In the genomic region with DNA sequence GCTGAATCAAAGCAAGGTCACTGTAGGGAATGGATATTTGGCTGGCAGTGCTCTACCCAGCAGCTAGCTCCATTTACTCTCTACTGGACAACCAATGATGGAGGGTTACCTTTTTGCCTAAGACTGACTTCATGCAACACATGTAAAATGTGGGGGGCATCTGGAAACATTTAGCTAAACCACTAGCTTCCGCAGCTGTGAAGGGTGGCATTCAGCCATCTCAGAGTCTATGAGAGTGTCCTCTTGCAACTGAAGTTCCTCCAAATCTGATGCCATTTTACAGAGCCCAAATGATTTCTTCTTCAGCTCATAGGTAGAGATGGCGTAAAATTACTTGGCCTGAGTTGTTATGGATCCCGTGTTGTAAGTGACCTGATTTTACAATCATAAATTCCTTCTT, we compare ENCODE assay signal across 26 mouse cellular contexts.
A peak's percentile ranks its signal among the peaks of the same experiment; 100 is the strongest.
DNase-seq lines count a peak whose midpoint lies in the region; ATAC-seq and TF ChIP-seq lines count a peak whose summit lies in the region.
"Had no signal": no experiment of that assay in that cellular context is flagged by ENCODE, and none has a peak within 500 bp of the region (broad histone marks: within the 10 kb centered on the region; RNA-seq: fewer than 3 reads in every experiment).

No protein-coding gene starts in this region.

- no peak for DNase-seq in limb, embryonic 10.5 days (ENCODE audit: low spot score)
- peak; percentile 79 for DNase-seq in limb, embryonic 14.5 days (ENCODE audit: low spot score)
- DNase-seq in layer of hippocampus, postnatal 10 days (ENCODE audit: low spot score in 2 of 2) = no peak
- no peak for DNase-seq in liver, embryonic 11.5 days (ENCODE audit: low spot score)
- DNase-seq in heart, adult 9 months (ENCODE audit: low spot score in 2 of 2) = no peak
- DNase-seq: adrenal gland, postnatal 14 days; B cell, adult 2 months; cerebellum, adult 11 months; cerebellum, adult 2 months; cerebellum, adult 9-11 months; cerebellum, postnatal 25 days; embryo, embryonic 11 days; gastrocnemius, postnatal 25 days; heart, adult 18-20 months; heart, postnatal 14 days; heart, postnatal 4 days had no signal

- H3K4me3 ChIP-seq in limb, embryonic 12.5 days (replicated peaks) = no peak overlapping the region
- no peak overlapping the region for H3K4me3 ChIP-seq in limb, embryonic 10.5 days
- no peak overlapping the region for H3K4me3 ChIP-seq in embryonic facial prominence, embryonic 13.5 days
- no peak overlapping the region for H3K4me3 ChIP-seq in limb, embryonic 14.5 days (replicated peaks; ENCODE audit: low read length)
- H3K4me3 ChIP-seq in liver, embryonic 11.5 days (ENCODE audit: low read depth, low read length) = no peak overlapping the region
- H3K4me3 ChIP-seq: erythroblast, embryonic 14.5 days; forebrain, embryonic 12.5 days; forebrain, embryonic 15.5 days; heart, embryonic 10.5 days; heart, embryonic 13.5 days had no signal

- peaks cover 16% of the 10 kb centered on the region for H3K4me1 ChIP-seq in limb, embryonic 12.5 days (replicated peaks)
- H3K4me1 ChIP-seq in limb, embryonic 10.5 days = peaks cover 12% of the 10 kb centered on the region
- peaks cover 27% of the 10 kb centered on the region for H3K4me1 ChIP-seq in embryonic facial prominence, embryonic 13.5 days
- peaks cover 23% of the 10 kb centered on the region for H3K4me1 ChIP-seq in limb, embryonic 14.5 days (ENCODE audit: control insufficient read depth, insufficient read depth, low read length)
- no peaks in the 10 kb centered on the region for H3K4me1 ChIP-seq in liver, embryonic 11.5 days (replicated peaks; ENCODE audit: control insufficient read depth, insufficient read depth, low read length)
- H3K4me1 ChIP-seq: forebrain, embryonic 12.5 days; forebrain, embryonic 15.5 days had no signal

- H3K27ac ChIP-seq in limb, embryonic 12.5 days = 0 out of 2 replicates have a peak overlapping the region, but pooled peaks have one; percentile 13
- H3K27ac ChIP-seq in limb, embryonic 10.5 days = no peak overlapping the region
- peak overlapping the region; percentile 33; the same call in 1 of the 2 replicates for H3K27ac ChIP-seq in embryonic facial prominence, embryonic 13.5 days
- H3K27ac ChIP-seq in limb, embryonic 14.5 days (replicated peaks; ENCODE audit: low read depth, low read length) = no peak overlapping the region; the same call in 1 of the 2 replicates
- no peak overlapping the region for H3K27ac ChIP-seq in liver, embryonic 11.5 days (ENCODE audit: low read depth, low read length)
- H3K27ac ChIP-seq: forebrain, embryonic 12.5 days; forebrain, embryonic 15.5 days; heart, embryonic 10.5 days; heart, embryonic 13.5 days; hindbrain, embryonic 14.5 days; hindbrain, postnatal 0 days had no signal

- peak; percentile 12; the same call in 1 of the 2 replicates for ATAC-seq in limb, embryonic 12.5 days (ENCODE audit: insufficient number of reproducible peaks, insufficient read depth, low FRiP score, low TSS enrichment, low read depth)
- ATAC-seq in embryonic facial prominence, embryonic 13.5 days (ENCODE audit: insufficient number of reproducible peaks, insufficient read depth, low FRiP score, low TSS enrichment, low read depth) = no peak
- peak; percentile 77; the same call in 1 of the 2 replicates for ATAC-seq in limb, embryonic 14.5 days (ENCODE audit: low FRiP score, low read depth)
- ATAC-seq in liver, embryonic 11.5 days (replicated peaks; ENCODE audit: low FRiP score) = no peak
- ATAC-seq: forebrain, embryonic 15.5 days; hindbrain, postnatal 0 days; inflammation-experienced regulatory T-cells, adult 6 months had no signal

- H3K9ac ChIP-seq in limb, embryonic 12.5 days (replicated peaks) = no peak overlapping the region
- no peak overlapping the region for H3K9ac ChIP-seq in embryonic facial prominence, embryonic 13.5 days
- no peak overlapping the region for H3K9ac ChIP-seq in limb, embryonic 14.5 days (ENCODE audit: low read depth, low read length, severe bottlenecking)
- no peak overlapping the region for H3K9ac ChIP-seq in liver, embryonic 11.5 days (ENCODE audit: low read depth, low read length)
- H3K9ac ChIP-seq: forebrain, embryonic 12.5 days; forebrain, embryonic 15.5 days; heart, embryonic 13.5 days; hindbrain, embryonic 14.5 days had no signal

- no peak for TF ChIP-seq POLR2A in limb, embryonic 14.5 days (IDR thresholded peaks at IDR 0.05; ENCODE audit: borderline replicate concordance, extremely low read depth, insufficient read depth, insufficient read length)

- 61% methylated on average over 3 of the region's 3 CpGs for WGBS in limb, embryonic 12.5 days
- WGBS in limb, embryonic 10.5 days = 83% methylated on average over 3 of the region's 3 CpGs
- 44% methylated on average over 3 of the region's 3 CpGs for WGBS in embryonic facial prominence, embryonic 13.5 days
- 39% methylated on average over 3 of the region's 3 CpGs for WGBS in limb, embryonic 14.5 days
- 88% methylated on average over 3 of the region's 3 CpGs for WGBS in liver, embryonic 11.5 days

- H3K4me2 ChIP-seq in limb, embryonic 12.5 days = no peak overlapping the region
- H3K4me2 ChIP-seq in embryonic facial prominence, embryonic 13.5 days = no peak overlapping the region
- 0 out of 2 replicates have a peak overlapping the region, but pooled peaks have one; percentile 13 for H3K4me2 ChIP-seq in limb, embryonic 14.5 days (replicated peaks; ENCODE audit: low read depth, low read length, severe bottlenecking)
- H3K4me2 ChIP-seq in liver, embryonic 11.5 days = no peak overlapping the region
- H3K4me2 ChIP-seq: forebrain, embryonic 12.5 days; forebrain, embryonic 15.5 days; heart, embryonic 13.5 days; hindbrain, embryonic 14.5 days had no signal

- no peaks in the 10 kb centered on the region for H3K36me3 ChIP-seq in limb, embryonic 12.5 days
- H3K36me3 ChIP-seq in limb, embryonic 10.5 days = no peaks in the 10 kb centered on the region
- peaks cover 6% of the 10 kb centered on the region; the same call in 1 of the 2 replicates for H3K36me3 ChIP-seq in embryonic facial prominence, embryonic 13.5 days
- H3K36me3 ChIP-seq in limb, embryonic 14.5 days (ENCODE audit: control insufficient read depth, insufficient read depth, low read length) = 0 out of 2 replicates have a peak, but pooled peaks cover 3% of the 10 kb centered on the region
- H3K36me3 ChIP-seq in liver, embryonic 11.5 days (ENCODE audit: control insufficient read depth, insufficient read depth, low read length) = no peaks in the 10 kb centered on the region
- H3K36me3 ChIP-seq: forebrain, embryonic 12.5 days; forebrain, embryonic 15.5 days; heart, embryonic 10.5 days; heart, embryonic 13.5 days had no signal

- H3K9me3 ChIP-seq in limb, embryonic 12.5 days = no peaks in the 10 kb centered on the region
- H3K9me3 ChIP-seq in limb, embryonic 10.5 days (replicated peaks) = no peaks in the 10 kb centered on the region
- no peaks in the 10 kb centered on the region for H3K9me3 ChIP-seq in embryonic facial prominence, embryonic 13.5 days
- no peaks in the 10 kb centered on the region for H3K9me3 ChIP-seq in limb, embryonic 14.5 days (ENCODE audit: control insufficient read depth, low read length)
- no peaks in the 10 kb centered on the region for H3K9me3 ChIP-seq in liver, embryonic 11.5 days (ENCODE audit: control insufficient read depth, low read length)
- H3K9me3 ChIP-seq: forebrain, embryonic 12.5 days; forebrain, embryonic 15.5 days; heart, embryonic 10.5 days; heart, embryonic 13.5 days had no signal

- no peaks in the 10 kb centered on the region for H3K27me3 ChIP-seq in limb, embryonic 12.5 days
- H3K27me3 ChIP-seq in limb, embryonic 10.5 days (ENCODE audit: low read depth, poor library complexity, severe bottlenecking) = no peaks in the 10 kb centered on the region
- H3K27me3 ChIP-seq in embryonic facial prominence, embryonic 13.5 days = no peaks in the 10 kb centered on the region
- H3K27me3 ChIP-seq in limb, embryonic 14.5 days (ENCODE audit: control insufficient read depth, insufficient read depth, low read length) = no peaks in the 10 kb centered on the region
- no peaks in the 10 kb centered on the region for H3K27me3 ChIP-seq in liver, embryonic 11.5 days (replicated peaks; ENCODE audit: control insufficient read depth, insufficient read depth, low read length)
- H3K27me3 ChIP-seq: forebrain, embryonic 12.5 days; forebrain, embryonic 15.5 days; heart, embryonic 13.5 days had no signal

Comparison
In these comparisons a context has a peak if more than half of its experiments do, and no peak if none do; other contexts are left out.
1. H3K27ac ChIP-seq: peak in limb, embryonic 12.5 days (single experiment) and embryonic facial prominence, embryonic 13.5 days (single experiment); none in limb, embryonic 10.5 days (single experiment), limb, embryonic 14.5 days (single experiment) and liver, embryonic 11.5 days (single experiment).
2. ATAC-seq: peak in limb, embryonic 12.5 days (single experiment) and limb, embryonic 14.5 days (single experiment); none in embryonic facial prominence, embryonic 13.5 days (single experiment) and liver, embryonic 11.5 days (single experiment).